Comparison of ENCODE assay signal across 12 mouse cellular contexts in genomic region chr12:5207941-5208905, GRCm38 (mm10).
DNase-seq lines count a peak whose midpoint lies in the region; ATAC-seq lines count a peak whose summit lies in the region.
"Had no signal": no experiment of that assay in that cellular context is flagged by ENCODE, and none has a peak within 500 bp of the region (broad histone marks: within the 10 kb centered on the region; RNA-seq: fewer than 3 reads in every experiment).

No protein-coding gene starts in this region.

- H3K9ac ChIP-seq in forebrain, embryonic 13.5 days = peak overlapping the region; percentile 21
- 0 out of 2 replicates have a peak overlapping the region, but pooled peaks have one; percentile 13 for H3K9ac ChIP-seq in hindbrain, embryonic 16.5 days (ENCODE audit: low read depth, low read length)
- H3K9ac ChIP-seq in midbrain, embryonic 16.5 days (ENCODE audit: low read depth, low read length) = peak overlapping the region; percentile 36
- H3K9ac ChIP-seq: liver, embryonic 15.5 days had no signal

- no peaks in the 10 kb centered on the region for H3K27me3 ChIP-seq in embryonic facial prominence, embryonic 10.5 days (replicated peaks; ENCODE audit: low read depth, poor library complexity, severe bottlenecking)
- H3K27me3 ChIP-seq in forebrain, embryonic 13.5 days = no peaks in the 10 kb centered on the region; the same call in 1 of the 2 replicates
- H3K27me3 ChIP-seq in hindbrain, embryonic 16.5 days (replicated peaks; ENCODE audit: control insufficient read depth, insufficient read depth, low read length) = no peaks in the 10 kb centered on the region
- H3K27me3 ChIP-seq in midbrain, embryonic 16.5 days (ENCODE audit: control insufficient read depth, insufficient read depth, low read depth, low read length) = no peaks in the 10 kb centered on the region
- H3K27me3 ChIP-seq: liver, embryonic 15.5 days had no signal

- no peak overlapping the region for H3K4me3 ChIP-seq in embryonic facial prominence, embryonic 10.5 days
- no peak overlapping the region for H3K4me3 ChIP-seq in forebrain, embryonic 13.5 days
- no peak overlapping the region for H3K4me3 ChIP-seq in hindbrain, embryonic 16.5 days (ENCODE audit: low read length)
- H3K4me3 ChIP-seq in midbrain, embryonic 16.5 days (ENCODE audit: low read depth, low read length) = no peak overlapping the region
- H3K4me3 ChIP-seq: heart, adult 2 months; liver, embryonic 15.5 days had no signal

- WGBS in embryonic facial prominence, embryonic 10.5 days = 53% methylated on average over 17 of the region's 17 CpGs
- 40% methylated on average over 17 of the region's 17 CpGs for WGBS in forebrain, embryonic 13.5 days
- 50% methylated on average over 17 of the region's 17 CpGs for whole genome bisulfite sequencing in hindbrain, embryonic 16.5 days
- 54% methylated on average over 17 of the region's 17 CpGs for WGBS in midbrain, embryonic 16.5 days

- peak overlapping the region; percentile 84 for H3K27ac ChIP-seq in embryonic facial prominence, embryonic 10.5 days (replicated peaks)
- H3K27ac ChIP-seq in forebrain, embryonic 13.5 days = peak overlapping the region; percentile 57
- peak overlapping the region; percentile 56 for H3K27ac ChIP-seq in hindbrain, embryonic 16.5 days (ENCODE audit: low read depth, low read length)
- H3K27ac ChIP-seq in midbrain, embryonic 16.5 days (ENCODE audit: low read length) = peak overlapping the region; percentile 77
- H3K27ac ChIP-seq: heart, adult 2 months; liver, embryonic 15.5 days had no signal

- no peak overlapping the region for H3K4me2 ChIP-seq in forebrain, embryonic 13.5 days
- no peak overlapping the region for H3K4me2 ChIP-seq in hindbrain, embryonic 16.5 days (ENCODE audit: low read length)
- H3K4me2 ChIP-seq in midbrain, embryonic 16.5 days (ENCODE audit: low read length) = no peak overlapping the region
- H3K4me2 ChIP-seq: liver, embryonic 15.5 days had no signal

- intact Hi-C loops in left cerebral cortex, postnatal 10 days (cut with DNase I) = no loop called here

- H3K9me3 ChIP-seq in embryonic facial prominence, embryonic 10.5 days = no peaks in the 10 kb centered on the region
- no peaks in the 10 kb centered on the region for H3K9me3 ChIP-seq in forebrain, embryonic 13.5 days (replicated peaks)
- H3K9me3 ChIP-seq in hindbrain, embryonic 16.5 days (ENCODE audit: control insufficient read depth, low read length) = no peaks in the 10 kb centered on the region
- no peaks in the 10 kb centered on the region for H3K9me3 ChIP-seq in midbrain, embryonic 16.5 days (replicated peaks; ENCODE audit: control insufficient read depth, low read length, poor library complexity, severe bottlenecking)
- H3K9me3 ChIP-seq: liver, embryonic 15.5 days had no signal

- DNase-seq in embryonic facial prominence, embryonic 10.5 days (ENCODE audit: low spot score) = peak; percentile 67
- DNase-seq in kidney, postnatal 14 days = no peak
- no peak for DNase-seq in MN1 (ENCODE audit: low spot score)
- DNase-seq in left cerebral cortex, postnatal 10 days (ENCODE audit: extremely low spot score in 1 of 2, low spot score in 2 of 2) = no peak
- DNase-seq: adrenal gland, postnatal 36 days; cerebellum, postnatal 14 days; kidney, adult 9 months had no signal

- ATAC-seq in forebrain, embryonic 13.5 days = no peak
- peak; percentile 19; the same call in 1 of the 2 replicates for ATAC-seq in hindbrain, embryonic 16.5 days
- peak; percentile 4; the same call in 1 of the 2 replicates for ATAC-seq in midbrain, embryonic 16.5 days

- peaks cover 38% of the 10 kb centered on the region for H3K4me1 ChIP-seq in embryonic facial prominence, embryonic 10.5 days
- H3K4me1 ChIP-seq in forebrain, embryonic 13.5 days = peaks cover 54% of the 10 kb centered on the region
- H3K4me1 ChIP-seq in hindbrain, embryonic 16.5 days (ENCODE audit: control insufficient read depth, insufficient read depth, low read depth, low read length) = peaks cover 25% of the 10 kb centered on the region
- peaks cover 35% of the 10 kb centered on the region for H3K4me1 ChIP-seq in midbrain, embryonic 16.5 days (ENCODE audit: control insufficient read depth, insufficient read depth, low read length)
- H3K4me1 ChIP-seq: liver, embryonic 15.5 days had no signal

- 0 out of 2 replicates have a peak, but pooled peaks cover 4% of the 10 kb centered on the region for H3K36me3 ChIP-seq in embryonic facial prominence, embryonic 10.5 days (replicated peaks)
- peaks cover 15% of the 10 kb centered on the region; the same call in 1 of the 2 replicates for H3K36me3 ChIP-seq in forebrain, embryonic 13.5 days (ENCODE audit: poor library complexity, severe bottlenecking)
- no peaks in the 10 kb centered on the region for H3K36me3 ChIP-seq in hindbrain, embryonic 16.5 days (ENCODE audit: control insufficient read depth, insufficient read depth, low read length)
- no peaks in the 10 kb centered on the region for H3K36me3 ChIP-seq in midbrain, embryonic 16.5 days (ENCODE audit: control insufficient read depth, insufficient read depth, low read length)
- H3K36me3 ChIP-seq: liver, embryonic 15.5 days had no signal
